Mouse (Mus musculus) erythroblast, embryonic 14.5 days (primary cell): Measurements from ENCODE around the gene Hs3st3b1. TPM values are rescaled to one million over a fixed set of nuclear protein-coding genes. Genes with fewer than 3 reads are reported as not detected.

ENCODE experiments used
- H3K27me3 ChIP-seq: 2 replicates; pipeline ENCODE4 v1.6.1; 2012; ENCODE audit warnings: inconsistent platforms; ENCODE audit not compliant: control insufficient read depth
- H3K36me3 ChIP-seq: 2 replicates; pipeline ENCODE4 v1.6.1; 2012; ENCODE audit warnings: mild to moderate bottlenecking, inconsistent platforms; ENCODE audit not compliant: control insufficient read depth
- H3K4me1 ChIP-seq: 2 replicates; pipeline ENCODE4 v1.6.1; 2012; ENCODE audit warnings: inconsistent platforms; ENCODE audit not compliant: control insufficient read depth
- H3K4me3 ChIP-seq: replicated peaks from 2 replicates; pipeline ENCODE3; 2012; ENCODE audit warnings: moderate library complexity, mild to moderate bottlenecking, inconsistent platforms
- H3K9me3 ChIP-seq: 2 replicates; pipeline ENCODE4 v1.6.1; 2012; ENCODE audit warnings: low read length, inconsistent platforms, mixed read lengths; ENCODE audit not compliant: control insufficient read depth
- GATA1 ChIP-seq: IDR thresholded peaks from 2 replicates; pipeline ENCODE4 v1.6.1; 2012; ENCODE audit warnings: low read length, inconsistent platforms, mixed read lengths
- TAL1 ChIP-seq: IDR thresholded peaks from 3 replicates; pipeline ENCODE4 v1.6.1; 2012; ENCODE audit warnings: low read length, inconsistent platforms, mixed read lengths
- polyA plus RNA-seq: library from polyadenylated mRNA; stranded (reverse); fragments of >175 nt; gene quantifications from 2 replicates; pipeline ENCODE4 v1.2.3, GENCODE M21; 2012

Hs3st3b1 gene
- polyA plus RNA-seq, 1 experiment: 0.01 TPM

DNA sequence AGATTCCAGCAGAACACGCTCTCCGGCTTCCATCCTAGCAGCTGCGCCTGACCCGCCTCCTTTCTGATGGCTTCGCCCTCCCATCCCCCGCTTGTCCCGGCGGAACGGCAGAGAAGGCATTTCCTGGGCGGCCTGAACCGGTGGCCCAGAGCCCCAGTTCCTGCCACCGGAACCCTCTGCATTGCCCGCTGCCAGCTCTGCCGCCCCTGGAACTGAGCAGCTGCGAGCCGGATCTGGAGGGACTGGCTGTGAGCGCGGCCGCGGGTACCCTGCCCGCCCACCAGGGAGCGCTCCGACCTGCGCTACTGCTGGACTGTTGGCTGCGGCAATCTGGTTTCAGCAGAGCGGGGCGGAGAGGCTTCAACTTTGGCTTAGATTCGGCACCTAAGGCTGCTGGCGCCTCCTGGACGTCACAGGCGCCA lies 3.1 kb upstream of the Hs3st3b1 start:
- H3K36me3 ChIP-seq: no peaks in the 10 kb centered on the region
- TF ChIP-seq TAL1 (no peak), GATA1 (no peak)
- peaks cover 67% of the 10 kb centered on the region for H3K27me3 ChIP-seq
- peaks cover 3% of the 10 kb centered on the region; the same call in 1 of the 2 replicates for H3K9me3 ChIP-seq
- peak overlapping the region; percentile 14 for H3K4me3 ChIP-seq
- H3K4me1 ChIP-seq: peaks cover 2% of the 10 kb centered on the region; the same call in 1 of the 2 replicates

DNA sequence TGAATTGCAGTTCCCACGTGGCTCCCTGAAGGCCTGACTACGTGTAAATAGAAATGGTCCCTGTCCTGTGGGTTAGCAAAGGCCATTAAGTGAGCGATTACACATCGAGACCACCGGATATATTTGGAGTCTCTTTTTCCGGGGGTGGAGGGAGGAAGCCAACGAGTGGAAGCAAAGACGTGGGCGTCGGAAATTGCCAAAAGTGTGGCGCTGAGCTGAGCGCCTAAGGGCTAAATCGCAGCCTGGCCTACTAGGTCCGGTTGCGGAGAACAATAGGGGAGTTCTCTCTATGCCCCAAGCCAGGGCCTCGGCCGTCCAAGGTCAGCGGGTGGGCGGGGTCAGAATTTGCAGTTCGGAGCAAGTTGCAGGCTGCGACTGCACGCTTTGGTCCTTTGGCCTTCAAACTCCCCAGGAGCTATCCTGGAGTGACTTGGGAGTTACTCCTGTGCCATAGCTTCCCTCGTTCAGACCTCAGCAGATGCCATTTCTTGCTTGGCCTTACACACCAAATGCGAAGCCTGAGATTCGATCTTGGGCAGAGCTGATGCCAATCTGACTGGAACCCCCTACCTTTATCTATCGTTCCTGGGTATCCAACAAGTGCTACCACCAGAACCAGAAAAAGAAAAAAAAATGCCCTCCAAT lies 2.3 kb upstream of the Hs3st3b1 start:
- no peaks in the 10 kb centered on the region for H3K36me3 ChIP-seq
- peaks cover 75% of the 10 kb centered on the region for H3K27me3 ChIP-seq
- H3K4me3 ChIP-seq: no peak overlapping the region
- H3K9me3 ChIP-seq: peaks cover 3% of the 10 kb centered on the region; the same call in 1 of the 2 replicates
- peaks cover 2% of the 10 kb centered on the region; the same call in 1 of the 2 replicates for H3K4me1 ChIP-seq
- TF ChIP-seq TAL1: no peak
- TF ChIP-seq GATA1: no peak

DNA sequence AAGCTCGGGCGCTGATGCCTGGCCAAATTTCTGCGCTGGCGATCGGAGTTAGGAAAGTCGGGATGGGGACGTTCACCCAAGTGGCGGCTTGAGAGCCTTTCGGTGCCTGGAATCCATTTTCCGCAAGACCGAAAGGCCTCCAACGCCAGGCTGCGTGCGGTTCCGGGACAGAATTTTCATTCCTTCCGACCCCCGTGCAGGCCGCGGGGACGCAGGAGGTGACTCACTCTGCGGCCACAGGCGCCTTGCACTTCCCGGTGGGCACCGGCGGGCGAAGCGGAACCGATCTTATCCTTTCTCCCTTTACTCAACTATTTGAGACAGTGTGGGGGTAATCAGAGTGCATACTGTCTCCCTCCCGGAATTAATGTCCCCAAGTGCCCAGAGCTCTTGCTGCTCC lies 1.3 kb upstream of the Hs3st3b1 start:
- peaks cover 2% of the 10 kb centered on the region; the same call in 1 of the 2 replicates for H3K4me1 ChIP-seq
- no peaks in the 10 kb centered on the region for H3K36me3 ChIP-seq
- H3K27me3 ChIP-seq: peaks cover 85% of the 10 kb centered on the region
- TF ChIP-seq GATA1 (no peak), TAL1 (no peak)
- peaks cover 3% of the 10 kb centered on the region; the same call in 1 of the 2 replicates for H3K9me3 ChIP-seq
- H3K4me3 ChIP-seq: no peak overlapping the region

DNA sequence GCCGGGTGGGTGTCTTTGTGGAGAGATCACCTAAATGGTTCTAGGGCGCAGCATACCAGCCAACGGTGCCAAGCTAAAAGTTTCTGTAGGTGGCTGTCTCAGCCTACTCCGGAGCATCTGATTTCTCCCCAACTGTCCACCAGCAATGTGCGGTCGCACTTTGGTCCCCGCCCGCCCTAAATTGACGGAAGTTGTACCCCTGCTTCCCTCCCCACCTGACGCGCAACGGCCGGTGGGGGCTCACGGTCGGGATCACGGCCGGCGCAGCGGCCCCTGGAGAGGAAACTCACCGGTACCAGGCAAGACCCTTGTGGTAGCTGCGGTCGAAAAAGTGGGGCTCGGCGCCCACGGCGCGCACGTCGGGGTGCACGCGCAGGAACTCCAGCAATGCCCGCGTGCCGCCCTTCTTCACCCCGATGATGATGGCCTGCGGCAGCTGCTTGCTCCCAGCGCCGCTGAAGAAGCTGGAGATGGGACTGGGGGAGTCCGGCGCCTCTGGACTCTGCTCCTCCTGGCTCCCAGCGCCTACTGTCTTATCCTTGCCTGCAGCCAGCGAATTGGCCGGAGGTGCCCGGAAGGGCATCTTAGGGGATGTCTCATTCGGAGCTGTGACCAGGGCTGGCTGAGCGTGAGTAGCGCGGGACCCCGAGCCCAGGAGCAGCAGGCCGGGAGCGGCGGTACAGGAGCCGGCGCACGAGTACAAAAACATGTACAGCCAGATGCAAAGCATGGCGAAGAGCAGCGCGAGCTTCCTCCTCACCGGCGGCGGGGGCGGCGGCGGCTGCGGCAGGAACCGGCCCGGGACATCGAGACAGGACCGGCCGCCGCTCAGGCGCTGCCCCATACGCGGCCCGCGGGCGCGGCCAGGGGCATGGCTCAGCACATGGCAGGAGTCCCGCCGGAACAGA lies 792 bp downstream of the Hs3st3b1 start:
- peaks cover 3% of the 10 kb centered on the region; the same call in 1 of the 2 replicates for H3K9me3 ChIP-seq
- no peak for TF ChIP-seq TAL1
- no peak for TF ChIP-seq GATA1
- peak overlapping the region; percentile 58 for H3K4me3 ChIP-seq
- H3K36me3 ChIP-seq: no peaks in the 10 kb centered on the region
- peaks cover 98% of the 10 kb centered on the region for H3K27me3 ChIP-seq
- peaks cover 2% of the 10 kb centered on the region; the same call in 1 of the 2 replicates for H3K4me1 ChIP-seq

DNA sequence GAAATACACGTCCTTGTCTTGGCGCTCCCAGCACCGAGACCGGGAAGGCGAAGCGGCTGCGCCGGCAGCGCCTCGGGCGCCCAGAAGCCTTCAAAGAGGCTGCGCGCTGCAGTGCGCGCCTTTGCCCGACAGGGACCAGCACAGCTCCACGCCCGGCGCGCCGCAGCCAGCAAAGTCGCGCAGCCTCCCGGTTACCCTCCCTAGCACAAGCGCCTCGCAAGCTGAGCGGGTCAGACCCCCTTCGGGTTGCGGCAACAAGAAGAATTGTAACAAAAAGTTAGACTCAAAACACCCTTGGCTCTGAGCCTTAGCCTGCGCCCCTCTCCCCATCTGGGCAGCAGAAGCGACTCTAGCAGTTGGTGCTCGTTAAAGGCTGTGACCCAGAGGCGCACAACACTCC lies 1.6 kb downstream of the Hs3st3b1 start:
- Histone ChIP-seq H3K9me3 (peaks cover 3% of the 10 kb centered on the region; the same call in 1 of the 2 replicates), H3K4me3 (peak overlapping the region; percentile 58), H3K27me3 (peaks cover 96% of the 10 kb centered on the region), H3K4me1 (peaks cover 2% of the 10 kb centered on the region; the same call in 1 of the 2 replicates), H3K36me3 (no peaks in the 10 kb centered on the region)
- TF ChIP-seq TAL1: no peak
- no peak for TF ChIP-seq GATA1

DNA sequence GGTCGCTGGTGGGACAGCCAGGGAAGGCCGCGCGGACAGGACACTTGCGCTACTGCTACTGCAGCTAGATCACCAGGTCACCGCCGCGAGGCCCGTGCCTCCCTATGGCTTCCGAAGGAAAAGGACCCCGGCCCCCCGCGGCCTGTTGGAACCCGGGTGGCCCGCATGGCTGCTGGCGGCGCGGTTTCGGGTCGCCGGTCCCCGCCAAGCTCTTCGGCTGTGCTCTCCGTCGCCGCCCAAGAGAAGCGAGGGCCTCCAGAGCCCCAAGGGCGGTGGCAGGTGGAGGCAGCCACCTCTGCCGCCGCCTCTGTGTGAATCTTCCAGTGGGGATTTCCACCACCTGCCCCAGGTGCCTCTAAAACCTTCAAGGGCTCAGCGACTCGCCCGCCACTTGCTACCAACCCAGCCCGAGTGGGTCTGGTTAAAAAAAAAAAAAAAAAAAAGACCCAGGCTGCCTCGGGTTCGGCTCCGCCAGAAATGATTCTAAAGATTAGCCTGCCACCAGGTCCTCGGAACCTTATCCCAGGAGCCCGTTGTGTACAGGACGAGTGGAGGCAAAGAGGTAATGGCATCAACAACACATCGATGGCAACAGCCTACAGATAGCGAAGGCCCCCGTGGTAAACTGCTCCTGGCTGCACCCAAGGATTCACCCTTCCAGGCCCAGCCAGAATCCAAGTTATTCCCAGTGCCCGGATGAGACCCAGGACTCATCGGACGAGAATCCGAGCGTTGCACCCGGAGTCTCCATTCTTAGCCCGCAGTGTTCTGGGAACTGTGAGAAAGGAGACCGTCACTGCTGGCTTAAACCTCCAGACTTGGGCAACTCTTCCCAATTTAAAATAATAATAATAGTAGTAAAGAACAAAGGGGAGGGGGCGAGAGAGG lies 2.6 kb downstream of the Hs3st3b1 start:
- Histone ChIP-seq H3K9me3 (peaks cover 3% of the 10 kb centered on the region; the same call in 1 of the 2 replicates), H3K36me3 (no peaks in the 10 kb centered on the region), H3K27me3 (peaks cover 94% of the 10 kb centered on the region), H3K4me1 (peaks cover under 1% of the 10 kb centered on the region), H3K4me3 (peak overlapping the region; percentile 58)
- TF ChIP-seq GATA1: no peak
- TF ChIP-seq TAL1: no peak

DNA sequence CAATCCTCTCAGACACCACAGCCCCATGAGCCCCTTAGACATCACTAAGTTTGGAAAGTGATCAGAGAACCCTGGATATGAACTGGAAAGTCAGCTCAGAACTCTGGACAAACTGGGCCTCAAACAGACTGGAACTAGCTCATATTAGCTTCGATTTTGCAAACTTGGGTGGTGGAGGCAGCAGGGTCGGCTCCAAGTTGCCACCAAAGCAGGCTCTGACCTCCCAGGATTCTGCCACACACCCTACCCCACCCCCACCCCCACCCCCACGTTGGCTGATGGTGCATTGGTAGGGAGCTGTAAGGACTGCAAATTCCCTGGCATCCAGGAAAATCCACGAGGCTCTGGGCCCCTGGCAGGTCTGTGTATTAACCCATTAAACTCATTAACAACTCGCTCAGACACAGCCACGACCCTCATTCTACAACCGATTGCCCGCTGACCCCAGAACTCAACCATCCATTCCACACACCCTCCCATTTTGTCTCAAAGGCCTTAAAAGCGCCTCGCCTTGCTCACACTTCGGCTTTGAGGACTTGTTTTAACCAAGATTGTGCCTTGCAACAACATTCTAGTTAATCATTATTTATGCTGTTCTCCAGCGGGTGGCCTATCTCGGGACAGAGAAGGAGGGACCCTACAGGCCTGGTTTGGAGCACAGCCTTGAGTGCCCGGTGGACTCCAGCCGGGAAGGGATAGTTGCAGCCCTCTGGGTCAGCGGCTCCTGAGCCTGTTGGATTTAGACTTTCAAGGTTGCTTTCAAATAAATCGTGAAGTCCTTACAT lies 3.6 kb downstream of the Hs3st3b1 start:
- peaks cover 3% of the 10 kb centered on the region; the same call in 1 of the 2 replicates for H3K9me3 ChIP-seq
- peaks cover 5% of the 10 kb centered on the region for H3K4me1 ChIP-seq
- peaks cover 93% of the 10 kb centered on the region for H3K27me3 ChIP-seq
- H3K4me3 ChIP-seq: peak overlapping the region; percentile 58
- H3K36me3 ChIP-seq: no peaks in the 10 kb centered on the region
- no peak for TF ChIP-seq GATA1
- TF ChIP-seq TAL1: no peak

DNA sequence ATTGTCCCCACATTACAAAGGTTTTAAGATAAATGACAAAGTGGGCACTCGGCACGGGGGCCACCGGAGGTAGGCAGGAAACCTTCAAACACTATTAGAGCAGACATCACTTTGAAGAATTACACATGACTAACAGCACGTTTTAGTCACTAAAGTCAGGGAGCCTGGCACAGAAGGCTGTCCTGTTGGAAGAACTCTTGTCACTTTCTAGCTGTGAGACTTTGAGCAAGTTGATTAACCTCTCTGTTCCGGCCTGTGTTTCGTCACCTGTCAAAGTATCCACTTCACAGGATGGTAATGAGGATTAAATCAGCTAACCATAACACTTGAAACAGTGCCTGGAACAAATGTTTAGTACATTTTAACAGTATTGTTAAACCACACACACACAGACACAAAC lies 4.5 kb downstream of the Hs3st3b1 start:
- H3K27me3 ChIP-seq: peaks cover 87% of the 10 kb centered on the region
- H3K4me1 ChIP-seq: peaks cover 5% of the 10 kb centered on the region
- TF ChIP-seq TAL1: no peak
- TF ChIP-seq GATA1: no peak
- H3K36me3 ChIP-seq: no peaks in the 10 kb centered on the region
- peaks cover 3% of the 10 kb centered on the region; the same call in 1 of the 2 replicates for H3K9me3 ChIP-seq
- no peak overlapping the region for H3K4me3 ChIP-seq
